Mouse (Mus musculus) CH12.LX (cell line): ENCODE data around the gene Gas2l1.

Source experiments
- CTCF ChIP-seq, 2 experiments: IDR thresholded peaks in 1 of 2; conservative IDR thresholded peaks in 1 of 2; 2 replicates each; pipeline ENCODE4 v1.5.1; 2011 to 2012; ENCODE audit warnings: low read depth in 2 of 2, low read length in 2 of 2, improper control_type of control experiment in 1 of 2, inconsistent platforms in 1 of 2, mild to moderate bottlenecking in 1 of 2, moderate library complexity in 1 of 2
- HCFC1 ChIP-seq: IDR thresholded peaks from 2 replicates; pipeline ENCODE4 v1.6.1; 2012; ENCODE audit warnings: low read depth, mild to moderate bottlenecking, inconsistent platforms, low read length, improper control_type of control experiment
- KAT2A ChIP-seq: IDR thresholded peaks from 2 replicates; pipeline ENCODE4 v1.6.1; 2012; ENCODE audit warnings: low read length, improper control_type of control experiment, inconsistent platforms; ENCODE audit not compliant: insufficient replicate concordance
- MEF2A ChIP-seq: IDR thresholded peaks from 2 replicates; pipeline ENCODE4 v1.6.1; 2014; ENCODE audit warnings: low read depth, mild to moderate bottlenecking, inconsistent platforms, low read length, improper control_type of control experiment, borderline replicate concordance
- POLR2A ChIP-seq: IDR thresholded peaks from 2 replicates; pipeline ENCODE4 v1.6.1; 2011; ENCODE audit warnings: low read depth, mild to moderate bottlenecking, improper control_type of control experiment, low read length
- USF1 ChIP-seq: IDR thresholded peaks from 2 replicates; pipeline ENCODE4 v1.6.1; 2014; ENCODE audit warnings: low read depth, mild to moderate bottlenecking, inconsistent platforms, low read length, improper control_type of control experiment
- USF2 ChIP-seq: conservative IDR thresholded peaks from 2 replicates; pipeline ENCODE4 v1.6.1; 2011; ENCODE audit warnings: low read depth, low read length, improper control_type of control experiment

DNA sequence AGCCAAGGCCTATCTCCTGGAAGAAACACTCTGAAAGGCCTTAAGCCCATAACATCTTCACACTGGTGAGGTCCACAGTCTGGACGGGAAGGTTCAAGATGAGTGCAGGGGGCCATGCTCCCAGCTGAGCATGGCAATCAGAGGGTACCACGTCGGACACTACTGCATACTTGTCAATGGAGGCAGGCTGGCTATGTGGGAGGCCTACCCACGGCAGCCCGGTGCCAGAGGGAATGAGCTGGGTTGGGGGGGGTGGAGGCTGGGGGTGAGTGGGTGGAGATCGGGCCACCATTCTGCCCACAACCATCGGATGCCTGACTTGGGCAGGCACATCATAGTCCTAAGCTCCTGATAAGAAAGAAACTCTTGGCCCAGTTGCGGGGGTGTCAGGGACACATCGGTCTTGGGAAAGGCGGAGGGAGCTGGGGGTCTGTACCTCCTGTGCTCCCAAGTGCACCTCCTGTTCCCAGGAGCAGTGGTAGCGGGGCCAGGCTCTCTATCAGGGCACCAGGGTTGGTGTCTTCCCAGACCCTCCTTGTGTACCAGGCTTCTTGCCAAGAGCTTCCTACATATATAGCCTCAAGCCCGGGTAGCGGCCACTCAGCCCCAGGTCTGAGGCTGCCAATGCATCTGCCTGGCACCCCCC, 2.1 kb downstream of the Gas2l1 start:
- TF ChIP-seq HCFC1 (no peak), MEF2A (no peak), CTCF (conservative IDR thresholded peaks at IDR 0.05 in 1 of 2, IDR thresholded peaks at IDR 0.05 in 1 of 2; ENCODE audit: low read depth in 2 of 2, low read length in 2 of 2) (no peak), POLR2A (no peak), USF1 (no peak), KAT2A (no peak), USF2 (no peak)
